Mouse (Mus musculus) intestine, postnatal 0 days (tissue): ENCODE measurements around the gene Erfe. TPM values are rescaled to one million over a fixed set of nuclear protein-coding genes. Genes with fewer than 3 reads are reported as not detected.

Experiments
- ATAC-seq: fragments of 200-750 bp; cut with Nextera tagmentation; 2 replicates; pipeline ENCODE4 v1.8.0; 2017; ENCODE audit warnings: mild to moderate bottlenecking, moderate TSS enrichment, moderate library complexity
- H3K27ac ChIP-seq: fragments of 300-500 bp; sonication (generic); 2 replicates; pipeline ENCODE4 v1.5.1; 2014; ENCODE audit warnings: mild to moderate bottlenecking, low read depth, low read length, moderate library complexity
- H3K27me3 ChIP-seq: fragments of 300-500 bp; sonication (generic); replicated peaks from 2 replicates; pipeline ENCODE4 v1.6.1; 2014; ENCODE audit warnings: low read length, mixed read lengths; ENCODE audit not compliant: control insufficient read depth, insufficient read depth
- H3K36me3 ChIP-seq: fragments of 300-500 bp; sonication (generic); 2 replicates; pipeline ENCODE4 v1.6.1; 2014; ENCODE audit warnings: mild to moderate bottlenecking, moderate library complexity; ENCODE audit not compliant: control insufficient read depth, insufficient read depth
- H3K4me1 ChIP-seq: fragments of 300-500 bp; sonication (generic); replicated peaks from 2 replicates; pipeline ENCODE4 v1.6.1; 2014; ENCODE audit warnings: antibody characterized with exemption, low read length, mixed read lengths; ENCODE audit not compliant: control insufficient read depth, insufficient read depth
- H3K4me2 ChIP-seq: fragments of 300-500 bp; sonication (generic); replicated peaks from 2 replicates; pipeline ENCODE4 v1.6.1; 2014; ENCODE audit warnings: low read depth, mild to moderate bottlenecking, moderate library complexity
- H3K4me3 ChIP-seq: fragments of 300-500 bp; sonication (generic); 2 replicates; pipeline ENCODE4 v1.5.1; 2014; ENCODE audit warnings: low read depth, low read length
- H3K9ac ChIP-seq: fragments of 300-500 bp; sonication (generic); 2 replicates; pipeline ENCODE4 v1.6.1; 2014; ENCODE audit warnings: mild to moderate bottlenecking, low read depth, low read length
- H3K9me3 ChIP-seq: fragments of 300-500 bp; sonication (generic); 2 replicates; pipeline ENCODE4 v1.6.1; 2016; ENCODE audit warnings: mixed run types; ENCODE audit not compliant: control insufficient read depth
- CTCF ChIP-seq: sonication (generic); IDR thresholded peaks from 2 replicates; pipeline ENCODE4 v1.5.1; 2016; ENCODE audit warnings: low read depth, mild to moderate bottlenecking, control low read depth, antibody characterized with exemption, moderate library complexity
- WGBS: fragments of 180-500 bp; shearing (Covaris S2); extraction: QIAGEN DNeasy Blood & Tissue Kit; methylation state at CpG from one replicate; pipeline ENCODE4 v1.1.7; 2014; 5-methylcytosine and 5-hydroxymethylcytosine counted together
- polyA plus RNA-seq: library from polyadenylated mRNA; unstranded; fragments of >200 nt; fragmentation: Nextera tagmentation; extraction: Ambion mirVana; gene quantifications from 2 replicates; pipeline ENCODE4 v1.2.1, GENCODE M21; 2015

Erfe gene
- polyA plus RNA-seq, 1 experiment from 2014 or later = 2.7 TPM

DNA sequence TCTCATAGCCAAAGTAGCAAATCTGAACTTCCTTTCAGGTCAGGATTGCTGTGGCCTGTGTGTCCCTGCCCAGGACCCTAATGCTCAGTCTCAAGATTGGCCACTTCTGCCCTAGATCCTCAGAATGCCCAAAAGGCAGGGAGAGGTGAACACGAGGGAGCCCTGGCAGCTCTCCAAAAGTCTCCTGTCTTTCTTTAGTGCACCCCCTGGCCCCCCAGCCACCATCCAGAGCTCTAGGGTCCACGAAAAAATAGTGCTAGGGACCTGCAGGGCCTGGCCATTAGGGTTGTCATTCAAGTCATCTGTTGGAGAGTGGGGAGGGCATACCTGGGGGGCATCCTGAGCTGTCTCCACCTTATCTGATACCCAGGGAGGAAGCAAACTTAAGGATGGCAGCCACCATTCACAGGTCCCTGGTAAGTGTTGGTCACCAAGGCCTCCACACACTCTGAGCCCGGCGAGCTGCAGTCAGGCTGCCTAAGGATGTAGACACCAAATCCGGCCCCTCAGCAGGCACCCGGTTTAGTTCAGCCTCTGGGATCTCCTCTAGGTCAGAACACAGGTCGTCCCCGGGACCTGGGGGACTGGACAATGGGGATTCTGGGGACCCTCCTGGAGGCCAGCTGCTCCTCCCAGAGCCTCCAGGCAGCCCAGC, 45.5 kb downstream of the Erfe start:
- no peaks in the 10 kb centered on the region for H3K9me3 ChIP-seq
- H3K4me1 ChIP-seq = peaks cover 8% of the 10 kb centered on the region; the same call in 1 of the 2 replicates
- H3K9ac ChIP-seq = peak overlapping the region; percentile 80; the same call in 1 of the 2 replicates
- WGBS = 68% methylated on average over 8 of the region's 8 CpGs
- no peak for TF ChIP-seq CTCF
- peak overlapping the region; percentile 83 for H3K4me3 ChIP-seq
- ATAC-seq = no peak
- no peak overlapping the region for H3K27ac ChIP-seq
- H3K27me3 ChIP-seq = no peaks in the 10 kb centered on the region
- peaks cover 9% of the 10 kb centered on the region; the same call in 1 of the 2 replicates for H3K36me3 ChIP-seq
- peak overlapping the region; percentile 98 for H3K4me2 ChIP-seq

- ATAC-seq = peak; percentile 43
- 5% methylated on average over 61 of the region's 65 CpGs for WGBS
- Histone ChIP-seq H3K9me3 (no peaks in the 10 kb centered on the region), H3K27me3 (no peaks in the 10 kb centered on the region), H3K9ac (peak overlapping the region; percentile 80), H3K4me2 (peak overlapping the region; percentile 98), H3K27ac (peak overlapping the region; percentile 82), H3K36me3 (peaks cover 16% of the 10 kb centered on the region), H3K4me3 (peak overlapping the region; percentile 83), H3K4me1 (peaks cover 8% of the 10 kb centered on the region; the same call in 1 of the 2 replicates)
- peak; percentile 60 for TF ChIP-seq CTCF
These were observed 46.2 kb downstream of the Erfe start for GRCm38 (mm10) chr1:91412286-91413029.

DNA sequence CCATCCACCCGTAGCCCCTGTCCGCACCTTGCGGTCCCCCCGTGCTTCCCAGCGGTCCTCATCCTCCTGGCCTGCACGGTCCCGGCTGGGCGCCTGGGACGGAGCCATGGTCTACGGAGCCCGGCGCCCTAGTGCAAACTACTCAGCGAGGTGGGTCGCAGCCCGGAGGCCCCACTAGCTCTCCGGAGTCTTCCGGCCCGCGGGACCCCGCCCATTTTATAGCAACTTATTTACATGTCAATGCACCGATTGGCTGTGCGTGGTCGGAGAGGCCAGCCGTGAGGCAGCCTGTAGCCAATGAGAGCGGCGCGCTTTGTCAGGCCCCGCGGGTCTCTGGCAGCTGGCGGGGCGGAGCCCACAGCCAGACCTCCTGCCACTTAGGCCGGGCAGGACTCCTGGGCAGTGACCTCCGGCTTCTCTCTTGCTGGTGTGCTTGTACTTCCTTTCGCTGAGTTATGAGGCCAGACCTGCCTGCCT, 46.8 kb downstream of the Erfe start:
- ATAC-seq = peak; percentile 93
- peak; percentile 1; the same call in 1 of the 2 replicates for TF ChIP-seq CTCF
- H3K4me1 ChIP-seq = peaks cover 8% of the 10 kb centered on the region; the same call in 1 of the 2 replicates
- no peaks in the 10 kb centered on the region for H3K9me3 ChIP-seq
- peak overlapping the region; percentile 98 for H3K4me2 ChIP-seq
- H3K36me3 ChIP-seq = peaks cover 22% of the 10 kb centered on the region
- peak overlapping the region; percentile 83 for H3K4me3 ChIP-seq
- no peaks in the 10 kb centered on the region for H3K27me3 ChIP-seq
- peak overlapping the region; percentile 80 for H3K9ac ChIP-seq
- H3K27ac ChIP-seq = peak overlapping the region; percentile 82
- under 1% methylated on average over 34 of the region's 34 CpGs for WGBS

DNA sequence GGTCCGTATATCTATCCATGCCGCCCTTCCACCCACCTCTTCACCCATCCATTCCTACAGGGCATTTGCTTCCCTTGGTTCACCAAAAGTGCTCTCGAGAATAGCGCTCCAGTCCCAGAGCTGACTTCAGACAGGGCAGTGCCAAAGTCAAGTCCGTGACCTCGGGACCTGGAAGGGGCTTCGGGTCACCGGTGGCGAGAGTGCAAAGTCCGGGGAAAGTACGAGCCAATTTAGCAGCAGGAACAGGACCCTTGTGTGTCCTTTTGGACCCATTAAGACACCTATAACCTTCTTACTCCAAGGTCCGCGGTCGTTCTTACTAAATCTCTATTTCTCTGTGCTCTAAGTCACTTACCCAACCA, 47.3 kb downstream of the Erfe start:
- no peaks in the 10 kb centered on the region for H3K27me3 ChIP-seq
- peak overlapping the region; percentile 75 for H3K27ac ChIP-seq
- peak overlapping the region; percentile 98 for H3K4me2 ChIP-seq
- peaks cover 8% of the 10 kb centered on the region; the same call in 1 of the 2 replicates for H3K4me1 ChIP-seq
- 0 out of 2 replicates have a peak overlapping the region, but pooled peaks have one; percentile 22 for H3K9ac ChIP-seq
- WGBS = under 1% methylated on average over 14 of the region's 14 CpGs
- no peak for TF ChIP-seq CTCF
- H3K9me3 ChIP-seq = no peaks in the 10 kb centered on the region
- ATAC-seq = peak; percentile 36
- peak overlapping the region; percentile 83 for H3K4me3 ChIP-seq
- H3K36me3 ChIP-seq = peaks cover 27% of the 10 kb centered on the region

DNA sequence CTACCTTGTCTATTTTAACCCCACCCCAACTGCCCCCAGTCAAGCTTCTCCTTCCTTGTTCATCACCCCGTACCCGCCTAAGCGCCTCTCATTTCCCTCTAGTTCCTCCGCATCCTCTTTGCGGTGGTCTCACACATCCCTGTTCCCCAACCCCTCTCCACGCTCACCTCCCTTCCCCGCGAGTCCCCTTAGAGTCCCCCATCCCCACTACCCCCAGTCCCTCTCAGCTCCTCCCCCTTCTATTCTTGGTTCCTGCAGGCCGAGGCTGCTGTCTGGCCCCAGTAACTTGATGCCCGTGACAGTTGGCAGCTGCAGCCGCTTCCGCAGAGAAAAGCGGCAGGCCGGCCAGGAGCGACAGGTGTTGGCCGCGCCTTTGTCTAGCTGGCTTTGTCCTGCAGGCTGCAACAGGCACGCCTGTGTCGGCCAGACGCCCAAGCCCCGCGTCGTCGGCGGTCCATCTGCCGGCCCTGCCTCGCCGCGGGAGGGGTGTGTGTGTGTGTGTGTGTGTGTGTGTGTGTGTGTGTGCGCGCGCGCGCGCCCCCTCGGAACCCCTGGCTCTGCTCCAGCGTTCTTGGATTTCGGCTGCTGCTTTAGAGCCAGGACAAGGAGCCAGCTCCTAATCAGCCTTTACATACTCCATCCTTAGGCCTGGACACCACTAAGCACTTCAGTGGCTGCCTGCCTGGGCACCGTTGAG, 47.8 kb downstream of the Erfe start, which contains the start of gene Hes6:
TSS of gene Hes6 (minus strand) at position 141 of the 697 bp plus-strand sequence.
- peak; percentile 42 for ATAC-seq
- H3K36me3 ChIP-seq = peaks cover 32% of the 10 kb centered on the region
- H3K4me2 ChIP-seq = peak within 1 kb of the TSS; percentile 98
- H3K4me1 ChIP-seq = peaks cover 8% of the 10 kb centered on the region; the same call in 1 of the 2 replicates
- WGBS = under 1% methylated on average over 39 of the region's 39 CpGs
- no peaks in the 10 kb centered on the region for H3K27me3 ChIP-seq
- peak within 1 kb of the TSS; percentile 80 for H3K9ac ChIP-seq
- peak within 1 kb of the TSS; percentile 82 for H3K27ac ChIP-seq
- no peak for TF ChIP-seq CTCF
- H3K4me3 ChIP-seq = peak within 1 kb of the TSS; percentile 83
- no peaks in the 10 kb centered on the region for H3K9me3 ChIP-seq
